1 mouse cellular context compared by ENCODE assay signal in genomic region chr11:70687601-70688199, GRCm38 (mm10).
TF ChIP-seq lines count a peak whose summit lies in the region.

Camta2 (minus strand) TSS chr11:70688105.

TF ChIP-seq in CH12.LX, 34 proteins besides CTCF, POLR2A, EP300 and RAD21 (continued from another document):
- no peak for TF ChIP-seq MAFK (IDR thresholded peaks at IDR 0.05; ENCODE audit: insufficient replicate concordance, low read length)
- TF ChIP-seq POLR2AphosphoS2 (IDR thresholded peaks at IDR 0.05; ENCODE audit: low read depth, low read length): no peak
